Mouse (Mus musculus) layer of hippocampus, adult 9-10 months (tissue): ENCODE data around the gene Tmem232.
"Not testable (repeated sequence)": the region's sequence is repeated elsewhere in the genome, so short reads cannot be mapped to it uniquely, and the experiment has no call there.

Experiments
- DNase-seq: peaks from one replicate; pipeline ENCODE4 v3.0.0; 2022; ENCODE audit warnings: low spot score

Gene Tmem232

DNA sequence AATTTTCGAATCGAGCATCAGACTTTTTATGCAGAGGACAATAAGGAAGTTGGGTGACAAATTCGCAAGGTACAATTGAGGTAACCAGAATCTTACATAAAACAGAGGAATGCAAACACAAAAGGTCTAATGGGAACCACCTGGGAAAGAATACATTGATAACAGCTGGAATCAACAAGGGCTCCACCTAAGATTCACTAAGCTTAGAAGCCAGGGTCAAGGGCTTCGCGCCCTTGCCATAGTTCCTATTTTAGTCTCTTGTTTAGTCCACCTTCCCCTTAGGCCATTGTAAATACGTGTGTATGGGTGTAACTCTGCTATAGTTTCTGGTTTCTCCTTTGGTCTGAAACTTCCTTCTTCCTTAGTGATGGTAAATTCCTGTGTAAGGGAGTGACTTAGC, 318.9 kb downstream of the Tmem232 start:
- DNase-seq = not testable (repeated sequence)
